Mouse (Mus musculus): Measurements from ENCODE around the gene Fam20b. TPM values are rescaled to one million over a fixed set of nuclear protein-coding genes. Genes with fewer than 3 reads are reported as not detected.

Gene Fam20b
- polyA plus RNA-seq, 1 experiment from 2014 or later, result 28.5 TPM

DNA sequence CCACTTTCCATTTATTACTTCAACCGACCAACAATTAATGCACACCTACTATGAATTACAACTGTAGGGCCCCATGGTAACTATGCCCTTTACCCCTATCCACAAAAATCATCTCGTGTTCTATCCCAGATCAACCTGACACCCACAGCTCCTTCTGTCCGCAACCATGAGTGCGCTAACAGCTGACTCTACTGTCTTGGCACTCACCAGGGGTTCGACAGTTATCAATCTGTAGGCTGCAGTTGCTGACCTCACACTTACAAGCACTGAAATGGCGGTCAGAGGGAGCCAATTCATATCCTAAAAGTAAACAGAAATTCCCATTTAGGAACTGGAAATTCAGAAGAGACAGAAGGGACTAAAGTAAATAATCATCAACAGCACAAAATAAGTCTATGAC, 2.2 kb downstream of the Fam20b start:
- Histone ChIP-seq H3K9me3 (ENCODE audit: control insufficient read depth, low read length) (no peaks in the 10 kb centered on the region), H3K4me2 (ENCODE audit: low read depth, low read length) (no peak overlapping the region), H3K4me1 (ENCODE audit: control insufficient read depth, insufficient read depth, low read length) (peaks cover 8% of the 10 kb centered on the region; the same call in 1 of the 2 replicates), H3K4me3 (ENCODE audit: low read depth, low read length) (no peak overlapping the region), H3K27me3 (ENCODE audit: control insufficient read depth, insufficient read depth, low read length) (no peaks in the 10 kb centered on the region), H3K36me3 (ENCODE audit: control insufficient read depth, insufficient read depth, low read length) (no peaks in the 10 kb centered on the region), H3K9ac (replicated peaks; ENCODE audit: low read depth, low read length) (no peak overlapping the region), H3K27ac (ENCODE audit: low read depth, low read length) (no peak overlapping the region)
- 91% methylated on average over 6 of the region's 6 CpGs for whole genome bisulfite sequencing
- no peak for ATAC-seq (ENCODE audit: low read depth)

DNA sequence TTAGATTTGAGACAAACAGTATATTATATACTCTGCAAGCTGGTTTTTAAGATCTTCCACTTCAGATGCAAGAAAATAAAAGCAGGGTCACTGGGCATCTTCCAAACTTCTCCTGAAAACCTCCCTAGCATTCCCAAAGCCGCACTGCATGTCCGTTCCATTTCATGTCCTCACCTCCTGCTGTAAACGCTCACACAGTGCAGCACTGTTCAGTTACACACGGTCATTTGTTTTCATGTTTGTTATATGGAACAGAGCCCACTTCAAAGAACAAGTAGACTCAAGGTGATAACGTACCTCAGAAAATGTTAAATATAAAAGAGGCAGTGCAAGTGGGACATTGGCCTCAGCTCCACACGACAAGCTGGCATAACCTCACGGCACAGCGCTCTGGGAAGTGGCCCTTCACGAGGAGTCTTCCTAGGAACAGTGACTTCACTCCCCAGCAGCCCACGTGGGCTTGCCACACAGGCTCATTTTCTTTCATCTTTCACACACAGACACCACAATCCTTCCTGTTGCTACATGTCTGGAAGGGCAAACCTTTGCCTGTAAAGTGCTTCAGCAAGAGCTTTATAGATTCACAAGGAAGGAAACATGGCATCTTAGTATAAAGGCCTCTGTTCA, 8.3 kb downstream of the Fam20b start:
- no peak overlapping the region for H3K9ac ChIP-seq (replicated peaks; ENCODE audit: low read depth, low read length)
- no peak overlapping the region for H3K27ac ChIP-seq (ENCODE audit: low read depth, low read length)

DNA sequence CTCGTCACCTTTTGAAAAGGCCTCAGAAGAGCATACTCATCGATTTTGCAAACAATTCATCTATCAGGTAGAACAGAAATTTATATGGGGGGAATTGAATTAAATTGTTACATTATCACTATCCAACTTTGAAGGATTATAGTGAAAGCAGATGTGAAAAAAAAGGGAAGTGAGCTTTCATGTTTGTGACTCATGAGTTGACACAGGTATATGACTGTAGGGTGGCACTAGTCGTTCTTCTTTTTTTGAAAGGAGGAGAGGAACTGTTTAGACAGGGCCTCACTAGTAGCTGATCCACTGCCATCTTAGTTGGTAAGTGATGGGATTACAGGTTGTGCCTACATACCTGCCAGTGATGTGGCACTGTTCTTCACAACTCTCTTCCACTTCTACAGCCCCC, 10.2 kb downstream of the Fam20b start:
- Histone ChIP-seq H3K27me3 (ENCODE audit: control insufficient read depth, insufficient read depth, low read length) (no peaks in the 10 kb centered on the region), H3K4me3 (ENCODE audit: low read depth, low read length) (no peak overlapping the region), H3K4me2 (ENCODE audit: low read depth, low read length) (no peak overlapping the region), H3K4me1 (ENCODE audit: control insufficient read depth, insufficient read depth, low read length) (no peaks in the 10 kb centered on the region), H3K36me3 (ENCODE audit: control insufficient read depth, insufficient read depth, low read length) (peaks cover 15% of the 10 kb centered on the region; the same call in 1 of the 2 replicates), H3K9ac (replicated peaks; ENCODE audit: low read depth, low read length) (no peak overlapping the region), H3K27ac (ENCODE audit: low read depth, low read length) (no peak overlapping the region), H3K9me3 (ENCODE audit: control insufficient read depth, low read length) (no peaks in the 10 kb centered on the region)
- 97% methylated on average over 3 of the region's 3 CpGs for WGBS
- no peak for ATAC-seq (ENCODE audit: low read depth)

More for the DNA sequence above, 8.3 kb downstream of the Fam20b start:
- peaks cover 3% of the 10 kb centered on the region; the same call in 1 of the 2 replicates for H3K36me3 ChIP-seq (ENCODE audit: control insufficient read depth, insufficient read depth, low read length)
- H3K4me1 ChIP-seq (ENCODE audit: control insufficient read depth, insufficient read depth, low read length), result no peaks in the 10 kb centered on the region
- H3K4me3 ChIP-seq (ENCODE audit: low read depth, low read length), result no peak overlapping the region
- H3K27me3 ChIP-seq (ENCODE audit: control insufficient read depth, insufficient read depth, low read length), result no peaks in the 10 kb centered on the region
- 56% methylated on average over 10 of the region's 10 CpGs for WGBS
- ATAC-seq (ENCODE audit: low read depth), result no peak
- no peak overlapping the region for H3K4me2 ChIP-seq (ENCODE audit: low read depth, low read length)
- H3K9me3 ChIP-seq (ENCODE audit: control insufficient read depth, low read length), result no peaks in the 10 kb centered on the region

DNA sequence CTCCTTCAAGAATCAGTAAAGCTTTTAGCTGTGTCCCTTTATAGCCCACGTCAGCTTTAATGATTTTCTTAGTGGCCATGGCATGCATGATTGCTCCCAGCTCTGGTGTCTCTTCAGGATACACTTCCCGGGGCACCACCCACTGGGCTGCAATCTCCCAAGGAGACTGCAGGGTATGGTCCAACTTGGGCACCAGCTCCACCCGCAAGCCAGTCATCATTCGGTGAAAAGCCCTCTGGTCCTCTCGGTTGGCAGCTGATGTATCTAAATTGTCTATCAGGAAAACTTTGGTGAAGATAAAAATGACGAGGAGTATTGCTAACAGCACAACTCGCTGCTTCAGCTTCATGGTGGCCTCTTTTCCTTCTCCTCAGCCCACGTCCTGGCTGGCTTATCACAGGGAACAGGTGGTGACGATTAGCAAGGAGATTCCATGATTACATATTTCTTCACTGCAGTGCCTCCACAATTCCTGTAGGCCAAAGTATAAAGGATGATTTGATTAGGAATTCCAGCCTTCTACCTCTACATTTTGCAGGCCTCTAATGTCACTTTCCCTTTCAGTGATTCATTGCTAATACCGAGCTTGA, 13.1 kb downstream of the Fam20b start:
- H3K4me2 ChIP-seq (ENCODE audit: low read depth, low read length), result no peak overlapping the region
- no peak overlapping the region for H3K9ac ChIP-seq (replicated peaks; ENCODE audit: low read depth, low read length)
- no peak overlapping the region for H3K4me3 ChIP-seq (ENCODE audit: low read depth, low read length)
- no peaks in the 10 kb centered on the region for H3K9me3 ChIP-seq (ENCODE audit: control insufficient read depth, low read length)
- peaks cover 28% of the 10 kb centered on the region for H3K36me3 ChIP-seq (ENCODE audit: control insufficient read depth, insufficient read depth, low read length)
- no peak overlapping the region for H3K27ac ChIP-seq (ENCODE audit: low read depth, low read length)
- WGBS, result 87% methylated on average over 10 of the region's 10 CpGs
- H3K4me1 ChIP-seq (ENCODE audit: control insufficient read depth, insufficient read depth, low read length), result no peaks in the 10 kb centered on the region
- no peak for ATAC-seq (ENCODE audit: low read depth)
- H3K27me3 ChIP-seq (ENCODE audit: control insufficient read depth, insufficient read depth, low read length), result no peaks in the 10 kb centered on the region

DNA sequence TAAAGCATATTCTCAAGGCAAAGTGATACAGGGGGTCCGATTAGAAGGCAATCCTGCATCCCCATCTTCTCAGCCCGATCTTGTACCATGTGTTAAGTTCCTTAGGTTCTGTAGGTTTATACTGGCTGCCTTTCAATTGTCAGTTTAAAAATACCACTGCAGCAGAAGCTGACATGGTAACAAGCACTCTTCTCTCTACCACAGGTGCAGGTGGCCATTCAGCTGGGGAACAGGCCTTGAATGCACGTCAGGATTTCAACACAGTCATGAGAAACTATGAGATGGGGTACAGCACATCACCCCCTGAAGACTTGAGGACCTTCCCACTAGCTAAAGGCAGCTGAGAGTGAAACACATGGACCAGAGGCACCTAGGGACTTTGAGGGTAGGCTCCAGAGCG, 15.4 kb downstream of the Fam20b start:
- H3K4me2 ChIP-seq (ENCODE audit: low read depth, low read length), result no peak overlapping the region
- peaks cover 32% of the 10 kb centered on the region for H3K36me3 ChIP-seq (ENCODE audit: control insufficient read depth, insufficient read depth, low read length)
- H3K9me3 ChIP-seq (ENCODE audit: control insufficient read depth, low read length), result no peaks in the 10 kb centered on the region
- 95% methylated on average over 4 of the region's 4 CpGs for WGBS
- H3K4me3 ChIP-seq (ENCODE audit: low read depth, low read length), result no peak overlapping the region
- no peaks in the 10 kb centered on the region for H3K27me3 ChIP-seq (ENCODE audit: control insufficient read depth, insufficient read depth, low read length)
- ATAC-seq (ENCODE audit: low read depth), result no peak
- H3K9ac ChIP-seq (replicated peaks; ENCODE audit: low read depth, low read length), result no peak overlapping the region
- H3K27ac ChIP-seq (ENCODE audit: low read depth, low read length), result no peak overlapping the region
- H3K4me1 ChIP-seq (ENCODE audit: control insufficient read depth, insufficient read depth, low read length), result no peaks in the 10 kb centered on the region

DNA sequence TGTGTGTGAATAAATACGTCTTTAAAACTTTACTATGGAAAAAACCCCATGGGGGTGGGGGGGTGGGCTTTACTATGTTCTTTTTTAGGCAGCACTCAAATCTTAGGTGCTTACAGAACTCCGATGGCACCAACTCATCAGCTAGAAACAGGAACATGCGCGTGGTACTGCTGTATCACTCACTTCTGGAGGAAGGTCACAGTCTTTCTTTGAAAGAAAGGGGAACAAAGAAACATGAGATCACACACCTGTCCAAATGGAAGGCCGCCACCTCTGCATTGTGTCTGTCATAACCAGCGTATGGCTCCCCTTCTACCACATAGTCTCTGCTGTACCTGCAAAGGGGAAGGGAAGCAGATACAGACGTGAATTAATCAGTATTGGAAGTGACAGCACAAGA, 16.7 kb downstream of the Fam20b start:
- Histone ChIP-seq H3K36me3 (ENCODE audit: control insufficient read depth, insufficient read depth, low read length) (peaks cover 32% of the 10 kb centered on the region), H3K4me3 (ENCODE audit: low read depth, low read length) (no peak overlapping the region), H3K4me1 (ENCODE audit: control insufficient read depth, insufficient read depth, low read length) (no peaks in the 10 kb centered on the region), H3K9me3 (ENCODE audit: control insufficient read depth, low read length) (no peaks in the 10 kb centered on the region), H3K27me3 (ENCODE audit: control insufficient read depth, insufficient read depth, low read length) (no peaks in the 10 kb centered on the region), H3K9ac (replicated peaks; ENCODE audit: low read depth, low read length) (no peak overlapping the region), H3K4me2 (ENCODE audit: low read depth, low read length) (no peak overlapping the region), H3K27ac (ENCODE audit: low read depth, low read length) (no peak overlapping the region)
- no peak for ATAC-seq (ENCODE audit: low read depth)
- WGBS, result 95% methylated on average over 7 of the region's 7 CpGs

DNA sequence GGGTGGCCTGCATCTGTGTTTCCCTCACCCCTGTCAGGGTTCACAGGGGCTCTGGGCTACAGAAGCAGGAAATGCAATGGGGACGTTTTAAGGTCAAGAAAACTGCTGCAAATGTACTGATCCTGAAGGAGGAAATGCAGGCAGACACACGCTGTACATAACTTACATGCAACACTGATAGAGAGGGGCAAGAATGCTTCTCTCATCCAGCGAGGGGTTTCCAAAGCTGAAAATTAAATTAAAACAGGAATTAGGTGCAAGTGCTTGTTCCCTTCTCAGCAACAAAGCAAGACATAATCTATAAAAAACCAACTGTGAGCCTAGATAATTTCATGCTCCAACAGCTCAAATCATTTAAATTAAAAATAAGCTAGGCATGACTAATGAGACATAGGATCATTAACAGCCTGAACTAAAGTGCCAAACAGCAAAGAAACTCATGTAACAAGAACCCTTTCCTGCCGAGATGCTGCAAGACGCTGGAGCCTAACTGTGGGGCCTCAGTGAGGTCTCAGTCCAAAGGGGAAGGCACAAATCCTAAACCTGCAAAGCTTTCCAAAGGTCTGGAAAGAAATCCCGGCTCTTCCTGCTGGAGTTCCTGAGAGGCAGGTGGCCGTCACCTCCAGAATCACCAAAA, 32.7 kb downstream of the Fam20b start:
- no peaks in the 10 kb centered on the region for H3K27me3 ChIP-seq (ENCODE audit: control insufficient read depth, insufficient read depth, low read length)
- H3K4me3 ChIP-seq (ENCODE audit: low read depth, low read length), result no peak overlapping the region
- H3K27ac ChIP-seq (ENCODE audit: low read depth, low read length), result no peak overlapping the region
- H3K4me1 ChIP-seq (ENCODE audit: control insufficient read depth, insufficient read depth, low read length), result no peaks in the 10 kb centered on the region
- H3K9ac ChIP-seq (replicated peaks; ENCODE audit: low read depth, low read length), result no peak overlapping the region
- H3K4me2 ChIP-seq (ENCODE audit: low read depth, low read length), result no peak overlapping the region
- H3K36me3 ChIP-seq (ENCODE audit: control insufficient read depth, insufficient read depth, low read length), result peaks cover 39% of the 10 kb centered on the region
- ATAC-seq (ENCODE audit: low read depth), result no peak
- no peaks in the 10 kb centered on the region for H3K9me3 ChIP-seq (ENCODE audit: control insufficient read depth, low read length)
- WGBS, result 68% methylated on average over 7 of the region's 7 CpGs

DNA sequence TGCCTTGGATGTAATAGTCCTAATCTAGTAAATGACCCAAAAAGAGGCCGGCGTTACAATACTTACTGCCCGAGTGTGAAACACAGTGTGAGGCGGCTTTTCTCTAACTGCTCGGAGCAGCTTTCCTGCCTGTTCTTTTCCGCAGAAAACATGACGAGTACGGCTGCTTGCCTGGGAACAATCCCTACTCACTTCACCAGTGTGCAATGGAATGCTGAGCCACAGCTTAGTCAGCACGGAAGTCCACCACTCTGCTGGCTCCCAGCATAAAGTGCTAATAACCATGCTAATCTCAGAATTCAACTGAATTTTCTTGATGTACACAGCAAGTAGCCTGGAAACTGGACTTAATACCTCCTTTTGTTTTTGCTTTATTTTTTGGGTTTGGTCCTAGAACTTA, 39.3 kb downstream of the Fam20b start:
- Histone ChIP-seq H3K27me3 (ENCODE audit: control insufficient read depth, insufficient read depth, low read length) (no peaks in the 10 kb centered on the region), H3K9me3 (ENCODE audit: control insufficient read depth, low read length) (no peaks in the 10 kb centered on the region), H3K9ac (replicated peaks; ENCODE audit: low read depth, low read length) (no peak overlapping the region), H3K27ac (ENCODE audit: low read depth, low read length) (no peak overlapping the region), H3K4me1 (ENCODE audit: control insufficient read depth, insufficient read depth, low read length) (no peaks in the 10 kb centered on the region), H3K4me2 (ENCODE audit: low read depth, low read length) (no peak overlapping the region), H3K4me3 (ENCODE audit: low read depth, low read length) (no peak overlapping the region), H3K36me3 (ENCODE audit: control insufficient read depth, insufficient read depth, low read length) (peaks cover 12% of the 10 kb centered on the region; the same call in 1 of the 2 replicates)
- ATAC-seq (ENCODE audit: low read depth), result no peak
- 69% methylated on average over 9 of the region's 9 CpGs for WGBS

DNA sequence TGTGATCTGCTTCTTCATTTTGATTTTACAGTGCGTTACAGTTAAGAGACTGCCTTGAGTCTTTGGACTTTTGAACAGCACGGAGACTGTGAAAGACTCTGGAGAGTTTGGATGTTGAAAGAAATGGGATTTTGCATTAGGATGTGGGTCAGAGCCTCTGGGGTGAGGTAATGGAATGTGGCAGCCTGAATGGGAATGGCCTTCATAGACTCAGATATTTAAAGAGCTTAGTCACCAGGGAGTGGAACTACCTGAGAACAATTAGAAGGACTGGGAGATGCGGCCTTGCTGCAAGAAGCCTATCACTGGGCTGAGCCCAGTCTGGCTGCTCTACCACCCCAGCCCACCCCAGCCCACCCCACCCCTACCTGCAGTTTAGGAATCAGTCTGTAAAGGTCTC, 41.7 kb downstream of the Fam20b start:
- 91% methylated on average over 3 of the region's 3 CpGs for WGBS
- Histone ChIP-seq H3K9ac (replicated peaks; ENCODE audit: low read depth, low read length) (no peak overlapping the region), H3K36me3 (ENCODE audit: control insufficient read depth, insufficient read depth, low read length) (peaks cover 9% of the 10 kb centered on the region; the same call in 1 of the 2 replicates), H3K4me1 (ENCODE audit: control insufficient read depth, insufficient read depth, low read length) (peaks cover 7% of the 10 kb centered on the region; the same call in 1 of the 2 replicates), H3K27me3 (ENCODE audit: control insufficient read depth, insufficient read depth, low read length) (no peaks in the 10 kb centered on the region), H3K27ac (ENCODE audit: low read depth, low read length) (no peak overlapping the region), H3K4me3 (ENCODE audit: low read depth, low read length) (no peak overlapping the region), H3K4me2 (ENCODE audit: low read depth, low read length) (no peak overlapping the region), H3K9me3 (ENCODE audit: control insufficient read depth, low read length) (no peaks in the 10 kb centered on the region)
- no peak for ATAC-seq (ENCODE audit: low read depth)
